Mouse (Mus musculus): ENCODE results near the gene Hoxb6. TPM values are rescaled to one million over a fixed set of nuclear protein-coding genes. Genes with fewer than 3 reads are reported as not detected.

Gene Hoxb6
- polyA plus RNA-seq, 1 experiment: 62.7 TPM

DNA sequence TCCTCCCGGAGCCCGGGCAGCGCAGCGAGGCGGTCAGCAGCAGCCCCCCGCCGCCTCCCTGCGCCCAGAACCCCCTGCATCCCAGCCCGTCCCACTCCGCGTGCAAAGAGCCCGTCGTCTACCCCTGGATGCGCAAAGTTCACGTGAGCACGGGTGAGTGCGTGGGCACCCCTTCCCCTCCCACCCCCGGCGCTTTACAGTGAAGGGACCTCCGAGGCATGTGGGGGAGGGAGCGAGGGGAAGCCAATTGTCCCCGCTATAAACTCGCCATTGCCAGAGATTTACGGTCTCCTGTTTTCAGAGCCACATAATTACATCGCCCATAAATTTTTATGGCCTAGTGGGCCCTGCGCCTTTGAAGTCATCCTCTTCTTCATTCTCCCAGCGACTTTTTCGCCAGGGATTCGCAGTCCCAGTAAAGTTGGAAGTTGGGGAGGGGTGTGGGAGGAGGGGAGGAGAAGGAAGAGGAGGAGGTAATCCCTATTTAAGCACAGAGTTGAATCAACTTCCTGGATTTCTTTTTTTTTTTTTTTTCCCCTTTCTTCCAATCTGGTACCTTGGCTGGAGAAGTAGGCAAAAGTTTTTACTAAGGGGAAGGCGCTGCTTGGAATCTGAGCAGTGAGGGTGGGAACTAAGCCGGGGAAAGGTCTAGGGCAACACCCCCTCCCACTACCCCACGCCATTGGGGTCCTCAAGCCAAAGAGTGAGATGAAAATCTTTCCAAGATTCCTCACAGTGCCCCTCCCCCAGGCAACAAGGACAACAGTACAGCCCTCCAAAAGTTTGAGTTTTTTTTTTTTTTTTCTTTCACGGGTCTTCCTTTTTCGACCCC, 27.0 kb downstream of the Hoxb6 start:
- no peaks in the 10 kb centered on the region for H3K27me3 ChIP-seq (replicated peaks; ENCODE audit: control insufficient read depth, insufficient read depth, low read length)
- no peak for TF ChIP-seq CTCF (conservative IDR thresholded peaks at IDR 0.05; ENCODE audit: insufficient read depth, insufficient read length, low read depth, low read length)
- TF ChIP-seq POLR2A (IDR thresholded peaks at IDR 0.05; ENCODE audit: low read depth, low read length): no peak
- H3K4me1 ChIP-seq (ENCODE audit: control insufficient read depth, insufficient read depth, low read length): peaks cover 7% of the 10 kb centered on the region; the same call in 1 of the 2 replicates
- under 1% methylated on average over 34 of the region's 34 CpGs for WGBS
- DNase-seq: peak; percentile 77
- peak overlapping the region; percentile 94 for H3K27ac ChIP-seq (ENCODE audit: insufficient read depth, low read depth, low read length)
- H3K4me3 ChIP-seq (ENCODE audit: insufficient read depth, low read depth, low read length): peak overlapping the region; percentile 92
- H3K36me3 ChIP-seq (ENCODE audit: control insufficient read depth, insufficient read depth, low read length): peaks cover 1% of the 10 kb centered on the region; the same call in 1 of the 2 replicates

DNA sequence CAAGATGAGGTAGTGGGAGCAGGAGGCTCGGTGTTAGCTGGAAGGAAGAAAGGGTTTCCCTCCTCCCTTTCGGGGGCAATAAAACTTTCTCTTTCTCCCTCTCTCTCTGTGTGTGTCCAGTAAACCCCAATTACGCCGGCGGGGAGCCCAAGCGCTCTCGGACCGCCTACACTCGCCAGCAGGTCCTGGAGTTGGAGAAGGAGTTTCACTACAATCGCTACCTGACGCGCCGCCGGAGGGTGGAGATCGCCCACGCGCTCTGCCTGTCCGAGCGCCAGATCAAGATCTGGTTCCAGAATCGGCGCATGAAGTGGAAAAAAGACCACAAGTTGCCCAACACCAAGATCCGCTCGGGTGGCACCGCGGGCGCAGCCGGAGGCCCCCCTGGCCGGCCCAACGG, 27.6 kb downstream of the Hoxb6 start:
- H3K36me3 ChIP-seq (ENCODE audit: control insufficient read depth, insufficient read depth, low read length): peaks cover 1% of the 10 kb centered on the region; the same call in 1 of the 2 replicates
- peak overlapping the region; percentile 94 for H3K27ac ChIP-seq (ENCODE audit: insufficient read depth, low read depth, low read length)
- WGBS: 4% methylated on average over 29 of the region's 29 CpGs
- TF ChIP-seq POLR2A (IDR thresholded peaks at IDR 0.05; ENCODE audit: low read depth, low read length): no peak
- TF ChIP-seq CTCF (conservative IDR thresholded peaks at IDR 0.05; ENCODE audit: insufficient read depth, insufficient read length, low read depth, low read length): no peak
- H3K4me3 ChIP-seq (ENCODE audit: insufficient read depth, low read depth, low read length): peak overlapping the region; percentile 92
- DNase-seq: peak; percentile 78
- peaks cover 7% of the 10 kb centered on the region; the same call in 1 of the 2 replicates for H3K4me1 ChIP-seq (ENCODE audit: control insufficient read depth, insufficient read depth, low read length)
- no peaks in the 10 kb centered on the region for H3K27me3 ChIP-seq (replicated peaks; ENCODE audit: control insufficient read depth, insufficient read depth, low read length)

DNA sequence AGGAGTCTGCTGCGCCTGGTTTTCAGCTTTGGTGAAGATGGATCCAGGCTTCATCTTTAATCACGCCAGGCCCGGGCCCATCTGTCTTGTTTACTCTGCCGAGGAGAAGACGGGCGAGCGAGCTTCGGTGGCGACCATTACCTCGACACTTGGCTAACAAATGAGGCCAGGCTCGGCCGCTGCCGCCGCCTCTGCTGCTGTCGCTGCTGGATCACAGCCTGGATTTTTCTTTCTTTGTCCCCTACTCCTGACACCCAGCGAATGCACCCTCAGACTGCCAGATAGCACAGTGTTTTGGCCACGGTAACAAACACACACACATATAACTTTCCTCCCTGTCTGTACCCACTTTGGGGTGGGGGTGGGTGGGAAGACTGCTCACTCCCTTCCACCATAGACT, 28.4 kb downstream of the Hoxb6 start:
- Histone ChIP-seq H3K27ac (ENCODE audit: insufficient read depth, low read depth, low read length) (peak overlapping the region; percentile 53; the same call in 1 of the 2 replicates), H3K36me3 (ENCODE audit: control insufficient read depth, insufficient read depth, low read length) (peaks cover 1% of the 10 kb centered on the region; the same call in 1 of the 2 replicates), H3K4me3 (ENCODE audit: insufficient read depth, low read depth, low read length) (peak overlapping the region; percentile 18; the same call in 1 of the 2 replicates), H3K4me1 (ENCODE audit: control insufficient read depth, insufficient read depth, low read length) (peaks cover 7% of the 10 kb centered on the region; the same call in 1 of the 2 replicates), H3K27me3 (replicated peaks; ENCODE audit: control insufficient read depth, insufficient read depth, low read length) (no peaks in the 10 kb centered on the region)
- no peak for DNase-seq
- WGBS: 19% methylated on average over 17 of the region's 17 CpGs
- TF ChIP-seq POLR2A (IDR thresholded peaks at IDR 0.05; ENCODE audit: low read depth, low read length) (no peak), CTCF (conservative IDR thresholded peaks at IDR 0.05; ENCODE audit: insufficient read depth, insufficient read length, low read depth, low read length) (no peak)

- 40% methylated on average over 5 of the region's 5 CpGs for WGBS
- TF ChIP-seq POLR2A (IDR thresholded peaks at IDR 0.05; ENCODE audit: low read depth, low read length): no peak
- TF ChIP-seq CTCF (conservative IDR thresholded peaks at IDR 0.05; ENCODE audit: insufficient read depth, insufficient read length, low read depth, low read length): no peak
- no peaks in the 10 kb centered on the region for H3K27me3 ChIP-seq (replicated peaks; ENCODE audit: control insufficient read depth, insufficient read depth, low read length)
- H3K27ac ChIP-seq (ENCODE audit: insufficient read depth, low read depth, low read length): peak overlapping the region; percentile 48
- H3K4me1 ChIP-seq (ENCODE audit: control insufficient read depth, insufficient read depth, low read length): peaks cover 4% of the 10 kb centered on the region; the same call in 1 of the 2 replicates
- DNase-seq: no peak
- no peak overlapping the region for H3K4me3 ChIP-seq (ENCODE audit: insufficient read depth, low read depth, low read length)
- H3K36me3 ChIP-seq (ENCODE audit: control insufficient read depth, insufficient read depth, low read length): peaks cover 1% of the 10 kb centered on the region; the same call in 1 of the 2 replicates
These were observed 29.6 kb downstream of the Hoxb6 start for GRCm38 (mm10) chr11:96321846-96322245.

DNA sequence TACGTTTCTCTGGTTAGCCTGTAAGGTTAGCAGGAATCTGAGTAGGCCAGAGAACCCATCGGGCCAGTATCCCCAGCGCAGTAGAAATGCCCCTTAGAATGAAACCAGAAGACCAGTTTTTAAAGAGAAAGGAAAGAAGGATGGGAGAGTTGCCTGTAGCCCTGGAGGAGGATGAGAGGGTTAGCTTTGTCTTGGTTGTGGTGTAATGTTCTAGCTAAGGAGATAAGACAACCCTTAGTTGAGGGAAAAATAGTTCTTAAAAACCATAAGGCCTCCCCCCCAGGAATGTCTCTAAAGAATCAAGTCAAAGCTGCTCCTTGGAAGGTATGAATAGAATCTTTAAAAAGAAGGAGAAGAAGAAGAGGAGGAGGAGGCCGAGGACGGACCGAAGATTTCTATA, 30.5 kb downstream of the Hoxb6 start:
- 57% methylated on average over 6 of the region's 6 CpGs for WGBS
- Histone ChIP-seq H3K27me3 (replicated peaks; ENCODE audit: control insufficient read depth, insufficient read depth, low read length) (no peaks in the 10 kb centered on the region), H3K36me3 (ENCODE audit: control insufficient read depth, insufficient read depth, low read length) (peaks cover 1% of the 10 kb centered on the region; the same call in 1 of the 2 replicates), H3K4me3 (ENCODE audit: insufficient read depth, low read depth, low read length) (no peak overlapping the region), H3K27ac (ENCODE audit: insufficient read depth, low read depth, low read length) (peak overlapping the region; percentile 67), H3K4me1 (ENCODE audit: control insufficient read depth, insufficient read depth, low read length) (0 out of 2 replicates have a peak, but pooled peaks cover 7% of the 10 kb centered on the region)
- TF ChIP-seq CTCF (conservative IDR thresholded peaks at IDR 0.05; ENCODE audit: insufficient read depth, insufficient read length, low read depth, low read length) (no peak), POLR2A (IDR thresholded peaks at IDR 0.05; ENCODE audit: low read depth, low read length) (no peak)
- no peak for DNase-seq

GRCm38 (mm10) chr11:96323154-96323553, 30.9 kb downstream of the Hoxb6 start, which contains the start of gene Hoxb3:
TSS of gene Hoxb3 (plus strand) at chr11:96323326.
- TF ChIP-seq POLR2A (IDR thresholded peaks at IDR 0.05; ENCODE audit: low read depth, low read length): no peak
- TF ChIP-seq CTCF (conservative IDR thresholded peaks at IDR 0.05; ENCODE audit: insufficient read depth, insufficient read length, low read depth, low read length): no peak
- no peak within 1 kb of the TSS for H3K4me3 ChIP-seq (ENCODE audit: insufficient read depth, low read depth, low read length)
- peaks cover 1% of the 10 kb centered on the region; the same call in 1 of the 2 replicates for H3K36me3 ChIP-seq (ENCODE audit: control insufficient read depth, insufficient read depth, low read length)
- H3K27me3 ChIP-seq (replicated peaks; ENCODE audit: control insufficient read depth, insufficient read depth, low read length): no peaks in the 10 kb centered on the region
- H3K4me1 ChIP-seq (ENCODE audit: control insufficient read depth, insufficient read depth, low read length): 0 out of 2 replicates have a peak, but pooled peaks cover 7% of the 10 kb centered on the region
- no peak for DNase-seq
- 69% methylated on average over 10 of the region's 10 CpGs for WGBS
- H3K27ac ChIP-seq (ENCODE audit: insufficient read depth, low read depth, low read length): peak within 1 kb of the TSS; percentile 69

DNA sequence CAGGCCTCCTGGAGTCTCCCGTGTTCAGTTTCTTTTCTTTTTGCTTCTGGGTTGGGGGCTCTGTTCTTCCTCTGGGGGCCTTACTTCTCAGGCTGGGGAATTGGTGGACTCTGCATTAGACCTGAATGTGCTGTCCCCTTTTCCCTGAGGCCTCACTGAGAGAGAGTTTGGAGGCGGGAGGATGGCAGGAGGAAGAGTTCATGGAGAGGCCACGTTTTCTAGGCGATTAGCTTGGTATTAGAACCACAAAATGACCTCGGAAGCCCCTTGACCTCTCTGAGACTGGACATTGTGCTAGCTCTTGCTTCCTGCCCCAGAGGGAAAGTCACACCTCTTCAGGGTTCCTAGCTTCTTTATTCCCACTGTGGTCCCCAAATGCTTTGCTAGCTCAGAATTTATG, 31.8 kb downstream of the Hoxb6 start:
- H3K27ac ChIP-seq (ENCODE audit: insufficient read depth, low read depth, low read length): peak overlapping the region; percentile 9; the same call in 1 of the 2 replicates
- WGBS: 17% methylated on average over 5 of the region's 5 CpGs
- H3K4me1 ChIP-seq (ENCODE audit: control insufficient read depth, insufficient read depth, low read length): 0 out of 2 replicates have a peak, but pooled peaks cover 7% of the 10 kb centered on the region
- no peaks in the 10 kb centered on the region for H3K27me3 ChIP-seq (replicated peaks; ENCODE audit: control insufficient read depth, insufficient read depth, low read length)
- H3K36me3 ChIP-seq (ENCODE audit: control insufficient read depth, insufficient read depth, low read length): peaks cover 1% of the 10 kb centered on the region; the same call in 1 of the 2 replicates
- TF ChIP-seq CTCF (conservative IDR thresholded peaks at IDR 0.05; ENCODE audit: insufficient read depth, insufficient read length, low read depth, low read length): no peak
- TF ChIP-seq POLR2A (IDR thresholded peaks at IDR 0.05; ENCODE audit: low read depth, low read length): no peak
- no peak for DNase-seq
- H3K4me3 ChIP-seq (ENCODE audit: insufficient read depth, low read depth, low read length): no peak overlapping the region

All from kidney, adult 2 months (tissue).